Mouse (Mus musculus) myocyte (in vitro differentiated cells): ENCODE data around the gene Rubcn.

ENCODE experiments used
- POLR2A ChIP-seq: IDR thresholded peaks from one replicate; pipeline ENCODE4 v1.6.1; 2011; ENCODE audit warnings: low read depth, mild to moderate bottlenecking, control low read depth, moderate library complexity; ENCODE audit not compliant: insufficient read length
- REST ChIP-seq: IDR thresholded peaks from one replicate; pipeline ENCODE4 v1.6.1; 2011; ENCODE audit warnings: mild to moderate bottlenecking, control low read depth, moderate library complexity; ENCODE audit not compliant: insufficient read depth, insufficient read length

DNA sequence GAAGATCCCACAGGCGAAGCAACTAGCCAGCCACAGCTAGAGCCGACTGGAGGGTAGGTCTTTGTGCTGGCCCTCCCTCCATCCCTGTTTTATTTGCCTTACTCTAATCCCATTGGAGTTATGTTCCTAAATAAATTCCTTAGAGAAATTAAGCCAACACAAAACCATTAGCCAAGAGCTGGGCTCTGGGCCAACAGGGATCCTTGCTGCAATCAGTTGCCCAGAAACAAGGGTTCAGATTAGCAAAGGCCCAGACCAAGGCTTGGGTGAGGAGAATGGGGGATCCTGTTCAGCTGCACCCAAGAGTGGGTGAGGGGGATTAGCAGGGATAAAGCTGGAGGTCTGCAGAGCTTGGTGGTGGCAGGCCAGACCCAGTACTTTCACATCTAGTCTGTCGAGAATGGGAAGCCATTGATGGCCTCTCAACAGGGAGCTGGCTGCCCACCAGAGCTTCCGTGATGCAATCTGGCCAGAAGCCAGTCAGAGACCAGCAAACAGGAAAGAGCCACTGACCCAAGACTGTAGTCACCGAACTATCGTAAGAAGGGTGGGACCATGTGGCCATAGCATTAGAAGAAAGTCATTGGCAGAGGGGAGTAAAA, 74.2 kb downstream of the Rubcn start:
- no peak for TF ChIP-seq REST
- no peak for TF ChIP-seq POLR2A
